Mouse (Mus musculus) right cerebral cortex, postnatal 10 days (tissue): ENCODE results near the gene Acot8.
A peak's percentile ranks its signal among the peaks of the same experiment; 100 is the strongest.

Source experiments
- DNase-seq, 2 experiments: peaks; one replicate each; pipeline ENCODE4 v3.0.0; 2021; ENCODE audit warnings: low spot score in 2 of 2

Acot8 gene

GRCm38 (mm10) chr2:164804533-164805331 lies at the start of gene Acot8, which contains the start of gene Zswim3:
Acot8 (minus strand) TSS chr2:164804882.
Zswim3 (plus strand) TSS chr2:164805098.
- peak; percentile 99 for DNase-seq

- no peak for DNase-seq
Observed at GRCm38 (mm10) chr2:164850061-164850460, 45.4 kb upstream of the Acot8 start.

DNA sequence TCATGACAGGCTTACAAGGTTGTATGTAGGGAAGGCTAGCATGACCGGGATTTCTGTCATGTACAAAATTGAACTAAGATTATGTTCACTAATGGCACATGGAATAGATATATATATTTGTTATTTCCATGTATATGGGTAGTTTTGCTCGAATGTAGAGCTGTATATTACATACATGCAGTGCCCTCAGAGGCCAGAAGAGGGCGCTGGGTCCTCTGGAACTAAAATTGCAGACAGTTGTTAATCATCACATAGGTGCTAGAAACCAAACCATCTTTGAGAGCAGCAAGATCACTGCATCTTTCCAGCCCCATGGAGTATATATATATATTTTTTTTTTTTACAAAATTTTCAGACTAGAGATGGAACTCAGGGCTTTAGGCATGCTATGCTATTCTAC lies 41.1 kb upstream of the Acot8 start:
- DNase-seq, result peak in 1 of 2 experiments; percentile 21

DNA sequence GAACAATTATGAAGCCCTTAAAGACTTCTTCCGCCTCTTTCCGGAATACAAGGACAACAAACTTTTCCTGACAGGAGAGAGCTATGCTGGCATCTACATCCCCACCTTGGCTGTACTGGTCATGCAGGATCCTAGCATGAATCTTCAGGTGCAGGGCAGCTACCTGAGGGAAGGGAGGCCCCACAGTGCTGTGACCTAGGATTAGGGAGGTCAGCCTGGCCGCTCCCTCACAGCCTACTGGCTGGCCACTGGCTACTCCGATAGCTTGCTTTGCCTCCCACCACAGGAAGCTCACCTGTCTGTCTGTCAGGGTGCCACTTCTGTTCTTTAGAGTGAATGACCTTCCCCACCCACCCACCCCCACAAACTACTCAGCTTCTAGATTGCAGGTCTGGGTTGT lies 30.5 kb upstream of the Acot8 start:
- no peak for DNase-seq

- no peak for DNase-seq
Observed at GRCm38 (mm10) chr2:164834531-164834930, 29.8 kb upstream of the Acot8 start.

GRCm38 (mm10) chr2:164833314-164833959 lies 28.8 kb upstream of the Acot8 start, which contains the start of gene Neurl2:
Neurl2 (minus strand) TSS chr2:164833456.
- DNase-seq, result peak; percentile 95 to 97

DNA sequence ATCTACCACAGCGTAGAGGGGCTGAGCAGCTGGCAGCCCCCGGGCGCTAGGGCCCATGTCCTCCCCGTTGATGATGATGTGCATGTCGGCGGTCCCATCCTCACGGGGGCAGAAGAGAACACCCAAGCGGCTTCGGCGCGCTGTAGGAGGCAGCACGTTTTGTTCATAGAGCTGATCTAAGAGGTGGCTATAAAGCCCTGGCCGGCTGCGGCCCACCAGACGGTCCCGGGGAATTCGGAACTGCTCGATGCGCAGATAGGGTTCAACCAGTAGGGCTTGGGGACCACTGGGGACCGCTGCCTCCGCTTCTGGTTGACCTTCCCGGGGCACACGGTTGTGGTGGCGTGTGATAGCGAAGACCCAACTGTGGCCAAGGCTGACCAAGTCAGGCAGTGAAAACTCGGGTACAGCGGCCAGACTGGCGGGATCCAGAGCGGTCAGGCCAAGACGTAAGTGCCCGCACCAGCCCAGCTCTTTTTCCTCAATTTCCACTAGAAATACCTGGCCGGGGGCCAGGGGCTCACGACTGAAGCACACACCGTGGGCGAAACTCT lies 28.1 kb upstream of the Acot8 start, which contains the start of gene Ctsa:
Ctsa (plus strand) TSS at position 126 of the 554 bp plus-strand sequence.
- DNase-seq, result peak; percentile 89 to 91

GRCm38 (mm10) chr2:164832032-164832747 lies 27.5 kb upstream of the Acot8 start:
- DNase-seq, result no peak

- no peak for DNase-seq
Observed at GRCm38 (mm10) chr2:164831029-164831428, 26.3 kb upstream of the Acot8 start.

DNA sequence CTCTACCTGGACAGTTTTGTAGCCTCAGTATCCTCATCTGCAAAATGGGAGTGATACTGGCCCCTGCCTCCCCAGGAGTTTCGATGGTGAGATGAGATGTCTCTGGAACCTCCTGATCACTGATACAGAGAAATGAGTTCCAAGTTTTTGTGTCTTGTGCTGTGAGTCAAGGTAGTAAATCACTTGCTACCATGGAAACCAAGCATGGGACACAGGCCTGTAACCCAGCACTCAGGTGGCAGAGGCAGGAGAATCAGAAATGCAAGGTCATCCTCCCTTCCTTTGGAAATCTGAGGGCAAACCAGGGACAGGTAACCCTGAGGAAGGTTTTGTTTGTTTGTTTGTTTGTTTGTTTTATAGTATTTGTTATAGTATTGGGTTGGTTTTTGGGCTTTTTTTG lies 24.4 kb upstream of the Acot8 start:
- no peak for DNase-seq

DNA sequence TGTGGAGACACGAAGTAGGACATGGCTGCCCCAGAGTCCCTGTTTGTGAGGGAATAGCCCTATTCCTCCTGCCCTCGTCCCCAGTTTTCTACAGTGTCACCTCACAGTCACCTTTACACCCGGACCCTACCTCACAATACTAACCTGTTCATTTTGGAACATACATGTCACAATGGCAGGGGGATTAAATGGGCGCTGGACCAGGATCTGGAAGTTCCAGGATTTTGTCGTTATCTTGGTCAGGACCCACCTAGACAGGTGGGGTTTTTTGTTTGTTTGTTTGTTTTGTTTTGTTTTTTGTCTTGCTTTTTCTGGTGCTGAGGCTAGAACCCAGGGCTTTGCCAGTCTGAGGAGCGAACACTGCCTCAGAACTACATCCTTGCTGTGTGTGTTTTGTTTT lies 23.8 kb upstream of the Acot8 start, which contains the start of gene Spata25:
Spata25 (minus strand) TSS at position 101 of the 400 bp plus-strand sequence.
- no peak for DNase-seq

DNA sequence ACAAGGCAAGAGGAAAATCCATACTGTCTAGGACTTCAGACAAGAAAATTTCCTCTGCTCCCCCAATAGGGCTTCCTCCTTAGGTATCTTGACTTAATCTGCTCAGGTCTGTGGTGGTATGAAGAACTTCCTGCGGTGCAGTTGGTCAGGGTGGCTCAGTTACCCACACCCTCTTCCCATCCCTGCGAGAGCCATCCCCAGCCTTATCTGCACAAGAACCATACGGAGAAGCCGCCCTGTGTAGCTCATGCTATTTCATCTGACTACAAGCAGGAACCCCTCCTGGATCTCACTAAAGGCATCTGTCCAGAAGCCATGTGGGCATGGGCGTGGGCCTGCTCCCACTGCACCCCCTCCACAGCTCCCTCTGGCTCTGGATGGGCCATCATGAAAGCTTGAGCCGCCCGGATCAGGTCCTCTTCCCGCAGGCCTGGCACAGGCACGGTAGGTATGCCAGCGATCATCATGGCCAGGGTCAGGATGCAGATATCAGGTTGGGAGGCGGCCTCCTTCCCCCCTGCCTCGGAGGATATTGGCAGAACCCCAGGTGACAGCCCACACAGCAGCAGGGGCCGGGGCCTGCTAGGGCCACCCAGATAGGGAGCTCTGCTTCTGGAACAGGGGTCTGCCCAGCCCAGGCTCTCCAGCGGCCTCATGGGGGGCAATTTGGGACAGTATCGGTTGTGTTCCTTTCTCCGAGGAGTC lies 22.6 kb upstream of the Acot8 start:
- DNase-seq, result peak in 1 of 2 experiments; percentile 33

DNA sequence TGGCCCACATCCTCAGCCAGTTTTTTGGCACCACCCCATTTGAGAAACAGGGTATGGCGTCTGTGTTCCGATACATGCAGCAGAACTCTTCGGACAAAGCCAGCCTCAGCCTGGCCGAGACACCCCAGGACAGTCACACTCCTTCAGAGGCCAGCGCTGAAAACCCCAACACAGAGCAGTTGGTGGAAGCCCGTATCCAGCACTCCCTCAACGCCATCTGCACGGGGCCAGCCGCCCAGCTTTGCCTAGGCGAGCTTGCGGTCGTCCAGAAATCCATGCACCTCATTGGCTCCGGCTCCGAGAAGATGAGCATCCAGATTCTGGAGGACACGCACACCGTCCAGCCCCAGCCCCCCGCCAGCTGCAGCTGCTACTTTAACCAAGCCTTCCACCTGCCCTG lies 20.8 kb upstream of the Acot8 start:
- peak in 1 of 2 experiments; percentile 45 for DNase-seq

DNA sequence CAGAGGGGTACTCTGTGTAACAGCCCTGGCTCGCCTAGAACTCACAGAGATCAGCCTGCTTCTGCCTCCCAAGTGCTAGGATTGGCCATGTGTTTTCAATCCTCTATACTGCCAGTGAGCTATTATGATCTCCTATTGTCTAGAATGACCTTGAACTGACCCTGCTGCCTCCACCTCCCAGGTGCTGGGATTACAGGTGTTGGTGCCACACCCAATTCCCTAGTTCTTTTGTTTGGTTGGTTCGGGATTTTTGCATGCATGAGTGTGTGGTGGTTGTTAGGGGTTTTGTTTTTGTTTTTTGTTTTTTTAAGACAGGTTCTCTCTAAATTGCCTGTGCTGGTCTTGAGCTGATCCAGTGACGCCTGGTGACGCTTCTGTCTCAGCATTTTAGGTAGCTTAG lies 19.3 kb upstream of the Acot8 start:
- no peak for DNase-seq

- DNase-seq, result no peak
Observed at GRCm38 (mm10) chr2:164823181-164823585, 18.5 kb upstream of the Acot8 start.

DNA sequence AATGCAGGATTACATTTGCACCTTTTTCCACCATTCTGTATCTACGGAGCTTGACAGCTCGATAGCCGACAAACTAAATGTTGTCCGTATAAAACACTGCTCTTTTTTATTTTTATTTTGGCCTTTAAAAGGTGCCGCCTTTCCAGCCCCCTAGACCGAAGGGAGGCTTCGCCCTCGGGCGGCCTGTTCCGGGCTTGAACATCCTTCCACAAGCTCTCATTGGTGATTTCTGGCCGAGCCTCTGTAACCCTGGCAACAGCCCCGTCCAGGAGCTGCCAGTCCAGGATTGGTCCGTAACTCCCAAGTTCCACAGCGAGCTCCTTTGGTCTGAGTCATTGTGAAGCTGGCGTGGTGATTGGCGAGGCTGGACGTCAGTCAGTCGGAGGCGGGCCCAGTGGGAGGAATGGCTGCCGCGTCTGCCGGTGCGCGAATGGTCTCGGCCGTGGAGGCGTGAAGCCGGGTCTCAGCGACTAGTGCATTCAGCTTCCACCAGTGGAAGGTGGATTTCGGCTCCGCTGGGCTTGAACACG lies 18.0 kb upstream of the Acot8 start, which contains the start of gene Zswim1:
Zswim1 (plus strand) TSS at position 51 of the 530 bp plus-strand sequence.
- peak; percentile 100 for DNase-seq

- DNase-seq, result peak in 1 of 2 experiments; percentile 35
Observed at GRCm38 (mm10) chr2:164821060-164821459, 16.4 kb upstream of the Acot8 start.

DNA sequence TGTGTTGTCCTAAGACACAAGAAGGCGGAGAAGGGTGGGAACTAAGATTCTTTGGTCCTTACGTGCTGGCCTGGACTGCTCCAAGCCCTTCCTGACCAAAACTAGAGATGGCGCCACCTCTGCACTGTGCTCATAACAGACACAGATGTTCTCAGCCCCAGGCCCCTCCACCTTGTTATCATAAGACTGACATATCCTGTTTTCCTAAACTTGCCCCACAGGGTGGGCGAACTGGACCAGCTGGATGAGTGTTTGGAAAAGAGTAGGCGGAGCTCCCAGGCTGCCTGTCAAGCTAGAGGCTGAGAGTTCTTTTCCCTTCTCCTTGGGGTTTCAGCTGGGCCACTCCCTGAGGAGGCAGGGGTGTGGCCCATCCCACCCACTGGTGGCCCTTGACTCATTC lies 13.0 kb upstream of the Acot8 start:
- no peak for DNase-seq

DNA sequence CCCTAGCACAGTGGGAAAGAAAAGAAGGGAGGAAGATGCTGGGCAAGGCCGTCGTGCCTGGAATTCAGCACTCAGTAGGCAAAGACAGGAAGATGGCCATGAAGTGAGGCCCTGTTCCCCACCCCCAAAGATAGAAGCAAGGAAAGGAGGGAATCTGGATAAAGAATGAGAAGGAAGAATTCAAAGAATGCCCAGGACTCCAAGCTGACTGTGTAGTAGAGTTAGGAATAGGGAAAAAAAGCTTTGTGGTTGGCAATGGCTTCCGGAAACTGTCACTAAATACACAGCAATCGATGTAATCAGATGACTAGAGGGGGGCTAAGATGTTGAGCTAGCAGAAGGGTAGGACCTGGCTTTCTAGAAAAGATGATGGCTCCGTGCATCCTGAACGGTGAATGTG lies 12.5 kb upstream of the Acot8 start:
- DNase-seq, result no peak

- DNase-seq, result no peak
Observed at GRCm38 (mm10) chr2:164815821-164816220, 11.1 kb upstream of the Acot8 start.

GRCm38 (mm10) chr2:164815348-164815747 lies 10.7 kb upstream of the Acot8 start:
- DNase-seq, result no peak
